Mouse (Mus musculus): ENCODE results near the gene Myo1d. TPM values are rescaled to one million over a fixed set of nuclear protein-coding genes. Genes with fewer than 3 reads are reported as not detected.

Myo1d gene
- total RNA-seq, 2 experiments from 2014 or later = 5.6 to 7.0 TPM

DNA sequence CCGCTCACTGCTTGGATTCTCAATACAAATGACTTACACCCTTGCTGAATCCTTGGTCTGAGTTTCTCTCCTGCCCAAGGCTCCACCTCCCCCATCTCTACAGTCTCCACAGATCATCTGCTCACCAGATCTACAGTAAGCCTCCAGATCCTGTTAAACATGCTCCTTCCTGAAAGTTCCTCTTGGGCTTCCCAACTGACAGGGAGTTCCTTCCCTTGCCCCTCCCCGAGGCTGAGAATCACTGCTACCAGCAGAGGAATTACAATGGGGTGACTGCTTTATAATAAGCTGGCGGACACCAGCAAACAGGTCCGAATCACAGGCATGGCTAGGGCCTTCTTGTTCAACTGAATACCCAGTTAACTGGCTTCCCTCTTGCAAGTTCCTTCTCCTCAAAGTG lies 256.4 kb downstream of the Myo1d start:
- intact Hi-C loops (cut with DNase I) = no loop called here
- TF ChIP-seq CTCF (IDR thresholded peaks at IDR 0.05) = no peak
- no peak overlapping the region for H3K4me3 ChIP-seq
- no peak for DNase-seq (ENCODE audit: extremely low spot score in 1 of 2, low spot score in 2 of 2)
- no peak overlapping the region; the same call in 1 of the 2 replicates for H3K27ac ChIP-seq

GRCm38 (mm10) chr11:80522852-80523251 lies 257.0 kb downstream of the Myo1d start:
- H3K4me3 ChIP-seq = no peak overlapping the region
- intact Hi-C loops (cut with DNase I) = no loop called here
- no peak for TF ChIP-seq CTCF (IDR thresholded peaks at IDR 0.05)
- H3K27ac ChIP-seq = no peak overlapping the region; the same call in 1 of the 2 replicates
- no peak for DNase-seq (ENCODE audit: extremely low spot score in 1 of 2, low spot score in 2 of 2)

- Histone ChIP-seq H3K27ac (no peak overlapping the region), H3K4me3 (no peak overlapping the region)
- no peak for TF ChIP-seq CTCF (IDR thresholded peaks at IDR 0.05)
- intact Hi-C loops (cut with DNase I) = no loop called here
- DNase-seq (ENCODE audit: extremely low spot score in 1 of 2, low spot score in 2 of 2) = no peak
Measured at GRCm38 (mm10) chr11:80521148-80521547, 258.7 kb downstream of the Myo1d start.

- intact Hi-C loops (cut with DNase I) = loop anchor here (1.0 kb wide), 1 partner anchor 33 kb away; no protein-coding TSS in a partner anchor
- Histone ChIP-seq H3K27ac (peak overlapping the region; percentile 82), H3K4me3 (no peak overlapping the region)
- DNase-seq (ENCODE audit: extremely low spot score in 1 of 2, low spot score in 2 of 2) = peak; percentile 54 to 74
- no peak for TF ChIP-seq CTCF (IDR thresholded peaks at IDR 0.05)
Measured at GRCm38 (mm10) chr11:80518421-80519367, 261.1 kb downstream of the Myo1d start.

GRCm38 (mm10) chr11:80515895-80516294 lies 263.9 kb downstream of the Myo1d start:
- Histone ChIP-seq H3K27ac (peak overlapping the region; percentile 73), H3K4me3 (no peak overlapping the region)
- no peak for DNase-seq (ENCODE audit: extremely low spot score in 1 of 2, low spot score in 2 of 2)
- no peak for TF ChIP-seq CTCF (IDR thresholded peaks at IDR 0.05)
- intact Hi-C loops (cut with DNase I) = no loop called here

DNA sequence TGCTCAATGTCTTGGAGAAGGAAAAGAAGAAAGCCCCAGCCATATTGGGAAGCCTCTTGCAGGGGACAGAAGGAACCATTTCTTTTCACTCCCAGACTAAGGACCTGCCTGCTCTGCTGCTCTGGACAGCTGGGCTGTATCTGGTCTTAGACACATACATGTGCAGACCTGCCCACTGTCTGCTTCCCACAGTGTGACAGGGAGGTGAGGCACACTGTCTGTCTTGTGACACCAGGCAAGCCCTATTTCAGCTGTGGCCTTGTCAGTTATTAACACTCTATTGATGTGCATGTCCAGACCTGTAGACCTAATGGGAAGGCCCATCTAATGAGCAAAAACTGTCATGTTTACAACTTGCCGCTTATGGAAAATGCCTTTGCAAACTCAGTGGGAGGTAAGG lies 264.5 kb downstream of the Myo1d start:
- peak overlapping the region; percentile 73 for H3K27ac ChIP-seq
- H3K4me3 ChIP-seq = no peak overlapping the region
- intact Hi-C loops (cut with DNase I) = no loop called here
- DNase-seq (ENCODE audit: extremely low spot score in 1 of 2, low spot score in 2 of 2) = no peak
- TF ChIP-seq CTCF (IDR thresholded peaks at IDR 0.05) = no peak

- no peak for TF ChIP-seq CTCF (IDR thresholded peaks at IDR 0.05)
- DNase-seq (ENCODE audit: extremely low spot score in 1 of 2, low spot score in 2 of 2) = no peak
- Histone ChIP-seq H3K4me3 (no peak overlapping the region), H3K27ac (no peak overlapping the region)
- intact Hi-C loops (cut with DNase I) = no loop called here
Measured at GRCm38 (mm10) chr11:80513796-80514195, 266.0 kb downstream of the Myo1d start.

GRCm38 (mm10) chr11:80512313-80513056 lies 267.3 kb downstream of the Myo1d start:
- Histone ChIP-seq H3K27ac (no peak overlapping the region), H3K4me3 (no peak overlapping the region)
- peak in 1 of 2 experiments; percentile 7 for DNase-seq (ENCODE audit: extremely low spot score in 1 of 2, low spot score in 2 of 2)
- TF ChIP-seq CTCF (IDR thresholded peaks at IDR 0.05) = no peak
- intact Hi-C loops (cut with DNase I) = no loop called here

DNA sequence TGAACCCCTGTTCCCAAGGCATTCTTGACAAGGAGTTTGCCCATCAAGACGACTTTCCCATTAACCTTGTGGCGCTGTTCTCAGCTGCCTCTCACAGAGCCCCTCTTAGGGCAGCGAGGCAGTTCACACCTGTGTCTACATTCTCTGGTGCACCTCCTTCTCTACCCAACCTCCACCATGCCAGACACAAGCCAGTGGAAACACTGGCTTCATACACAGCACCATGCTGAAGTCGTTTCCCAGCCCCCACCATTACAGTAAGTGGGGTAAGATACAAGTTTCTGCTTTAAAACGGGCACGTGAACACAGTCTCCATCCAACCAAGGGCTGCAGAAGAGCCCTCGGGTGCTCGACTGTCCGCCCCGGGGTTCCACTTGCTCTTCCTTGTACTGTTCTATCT lies 269.7 kb downstream of the Myo1d start:
- Histone ChIP-seq H3K4me3 (no peak overlapping the region), H3K27ac (no peak overlapping the region)
- DNase-seq (ENCODE audit: extremely low spot score in 1 of 2, low spot score in 2 of 2) = no peak
- intact Hi-C loops (cut with DNase I) = no loop called here
- no peak for TF ChIP-seq CTCF (IDR thresholded peaks at IDR 0.05)

- intact Hi-C loops (cut with DNase I) = loop anchor here (5.0 kb wide), 1 partner anchor 43 kb away; no protein-coding TSS in a partner anchor
- Histone ChIP-seq H3K27ac (peak overlapping the region; percentile 86), H3K4me3 (no peak overlapping the region)
- peak in 1 of 2 experiments; percentile 26 for DNase-seq (ENCODE audit: extremely low spot score in 1 of 2, low spot score in 2 of 2)
- no peak for TF ChIP-seq CTCF (IDR thresholded peaks at IDR 0.05)
Measured at GRCm38 (mm10) chr11:80509176-80509506, 270.7 kb downstream of the Myo1d start.

DNA sequence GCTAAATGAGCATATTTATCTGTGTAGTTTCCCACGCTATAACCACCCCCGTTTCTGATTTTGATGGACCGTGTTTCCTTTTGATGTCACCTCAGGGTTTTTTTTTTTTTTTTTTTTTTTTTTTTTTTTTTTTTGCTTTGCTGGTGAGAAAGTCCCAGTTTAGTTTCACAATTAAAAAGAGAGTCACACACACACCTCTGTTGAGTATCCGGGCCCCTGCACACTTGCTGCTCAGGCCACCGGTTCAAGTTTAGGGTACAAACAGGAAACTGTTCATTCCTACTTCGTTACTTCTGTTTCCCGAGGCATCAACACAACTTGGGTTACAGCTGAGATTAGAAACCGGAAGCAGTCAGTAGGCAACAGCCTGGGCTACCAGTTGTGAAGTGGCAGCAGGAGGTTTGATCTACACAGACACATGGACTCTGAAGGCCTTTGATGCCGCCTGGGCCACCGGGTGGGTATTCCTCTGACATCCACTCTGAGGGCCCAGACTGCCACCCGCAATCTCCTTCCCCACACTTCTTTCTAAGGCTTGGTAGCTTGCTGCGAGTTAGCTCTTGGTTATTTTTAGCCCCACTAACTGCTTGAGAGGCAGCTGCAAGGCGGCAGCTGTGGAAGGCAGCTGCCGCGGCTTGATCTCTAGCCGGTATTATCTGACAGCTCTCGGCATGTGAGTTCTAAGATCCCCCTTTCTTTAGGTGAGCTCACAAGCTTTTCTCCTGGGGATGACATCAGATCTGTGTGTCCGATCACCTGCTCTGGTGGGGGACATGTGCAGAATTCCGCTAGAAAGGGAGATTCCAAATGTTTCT lies 271.3 kb downstream of the Myo1d start:
- Histone ChIP-seq H3K27ac (peak overlapping the region; percentile 86), H3K4me3 (no peak overlapping the region)
- intact Hi-C loops (cut with DNase I) = loop anchor here (5.0 kb wide), 1 partner anchor 44 kb away; no protein-coding TSS in a partner anchor
- TF ChIP-seq CTCF (IDR thresholded peaks at IDR 0.05) = no peak
- DNase-seq (ENCODE audit: extremely low spot score in 1 of 2, low spot score in 2 of 2) = no peak

Data from left cerebral cortex, adult 2 months (tissue).